Mouse (Mus musculus): ENCODE measurements around the gene Gadd45gip1.

Gadd45gip1 gene

GRCm38 (mm10) chr8:84832034-84832717 is 854 bp downstream of the Gadd45gip1 start:
- DNase-seq (ENCODE audit: low spot score in 2 of 2), result peak; percentile 50 to 76

- DNase-seq (ENCODE audit: low spot score in 2 of 2), result no peak
Measured at GRCm38 (mm10) chr8:84832759-84833742, 1.7 kb downstream of the Gadd45gip1 start.

GRCm38 (mm10) chr8:84834002-84834865 is 2.9 kb downstream of the Gadd45gip1 start:
- no peak for DNase-seq (ENCODE audit: low spot score in 2 of 2)

- peak; percentile 68 to 94 for DNase-seq (ENCODE audit: low spot score in 2 of 2)
Measured at GRCm38 (mm10) chr8:84834866-84835855, 3.8 kb downstream of the Gadd45gip1 start.

GRCm38 (mm10) chr8:84837149-84837911 is 6.0 kb downstream of the Gadd45gip1 start:
- DNase-seq (ENCODE audit: low spot score in 2 of 2), result no peak

- DNase-seq (ENCODE audit: low spot score in 2 of 2), result no peak
Measured at GRCm38 (mm10) chr8:84837912-84838470, 6.7 kb downstream of the Gadd45gip1 start.

GRCm38 (mm10) chr8:84838513-84838912 is 7.2 kb downstream of the Gadd45gip1 start:
- DNase-seq (ENCODE audit: low spot score in 2 of 2), result no peak

GRCm38 (mm10) chr8:84839411-84839810 is 8.1 kb downstream of the Gadd45gip1 start:
- no peak for DNase-seq (ENCODE audit: low spot score in 2 of 2)

- DNase-seq (ENCODE audit: low spot score in 2 of 2), result no peak
Measured at GRCm38 (mm10) chr8:84839875-84840247, 8.5 kb downstream of the Gadd45gip1 start.

- DNase-seq (ENCODE audit: low spot score in 2 of 2), result peak; percentile 82 to 90
Measured at GRCm38 (mm10) chr8:84840248-84840999, 9.1 kb downstream of the Gadd45gip1 start, which contains the start of gene Rad23a. TSS of gene Rad23a (minus strand) at chr8:84840665.

GRCm38 (mm10) chr8:84841514-84841913 is 10.2 kb downstream of the Gadd45gip1 start:
- no peak for DNase-seq (ENCODE audit: low spot score in 2 of 2)

GRCm38 (mm10) chr8:84844397-84845070 is 13.2 kb downstream of the Gadd45gip1 start:
- DNase-seq (ENCODE audit: low spot score in 2 of 2), result no peak

- peak in 1 of 2 experiments; percentile 64 for DNase-seq (ENCODE audit: low spot score in 2 of 2)
Measured at GRCm38 (mm10) chr8:84845355-84846093, 14.2 kb downstream of the Gadd45gip1 start.

GRCm38 (mm10) chr8:84846094-84846721 is 14.9 kb downstream of the Gadd45gip1 start:
- DNase-seq (ENCODE audit: low spot score in 2 of 2), result no peak

GRCm38 (mm10) chr8:84846722-84847572 is 15.6 kb downstream of the Gadd45gip1 start, which contains the start of gene Calr:
TSS of gene Calr (minus strand) at chr8:84846934.
- peak; percentile 98 to 99 for DNase-seq (ENCODE audit: low spot score in 2 of 2)

Measured in cerebellum, postnatal 4 days (tissue).